ENCODE assay signal across 12 mouse cellular contexts in genomic region chr10:95684782-95685555, GRCm38 (mm10). TPM values are rescaled to one million over a fixed set of nuclear protein-coding genes. Genes with fewer than 3 reads are reported as not detected.
A peak's percentile ranks its signal among the peaks of the same experiment; 100 is the strongest.
DNase-seq lines count a peak whose midpoint lies in the region; ATAC-seq lines count a peak whose summit lies in the region.
"Had no signal": no experiment of that assay in that cellular context is flagged by ENCODE, and none has a peak within 500 bp of the region (broad histone marks: within the 10 kb centered on the region; RNA-seq: fewer than 3 reads in every experiment).

No protein-coding gene starts in this region.

- H3K4me1 ChIP-seq in kidney, embryonic 14.5 days (ENCODE audit: control insufficient read depth, insufficient read depth, low read length), result no peaks in the 10 kb centered on the region
- no peaks in the 10 kb centered on the region for H3K4me1 ChIP-seq in forebrain, embryonic 11.5 days (replicated peaks; ENCODE audit: control insufficient read depth, insufficient read depth, low read length)
- H3K4me1 ChIP-seq in limb, embryonic 13.5 days, result peaks cover 11% of the 10 kb centered on the region; the same call in 1 of the 2 replicates
- H3K4me1 ChIP-seq in heart, embryonic 12.5 days (replicated peaks), result peaks cover 15% of the 10 kb centered on the region; the same call in 1 of the 2 replicates

- 43% methylated on average over 15 of the region's 15 CpGs for WGBS in kidney, embryonic 14.5 days
- 31% methylated on average over 15 of the region's 15 CpGs for WGBS in forebrain, embryonic 11.5 days
- WGBS in limb, embryonic 13.5 days, result 45% methylated on average over 15 of the region's 15 CpGs
- WGBS in heart, embryonic 12.5 days, result 49% methylated on average over 15 of the region's 15 CpGs

- H3K9ac ChIP-seq in kidney, embryonic 14.5 days (ENCODE audit: low read depth, low read length), result no peak overlapping the region
- no peak overlapping the region for H3K9ac ChIP-seq in forebrain, embryonic 11.5 days (ENCODE audit: low read length)
- no peak overlapping the region for H3K9ac ChIP-seq in limb, embryonic 13.5 days
- no peak overlapping the region for H3K9ac ChIP-seq in heart, embryonic 12.5 days
- H3K9ac ChIP-seq: limb, embryonic 12.5 days had no signal

- no peak overlapping the region for H3K27ac ChIP-seq in kidney, embryonic 14.5 days (ENCODE audit: low read depth, low read length)
- H3K27ac ChIP-seq in forebrain, embryonic 11.5 days (ENCODE audit: low read depth, low read length), result no peak overlapping the region
- H3K27ac ChIP-seq in limb, embryonic 13.5 days, result no peak overlapping the region
- no peak overlapping the region for H3K27ac ChIP-seq in heart, embryonic 12.5 days (ENCODE audit: poor library complexity, severe bottlenecking)
- H3K27ac ChIP-seq: limb, embryonic 12.5 days had no signal

- H3K9me3 ChIP-seq in kidney, embryonic 14.5 days (ENCODE audit: control insufficient read depth, low read length), result no peaks in the 10 kb centered on the region
- H3K9me3 ChIP-seq in forebrain, embryonic 11.5 days (ENCODE audit: control insufficient read depth, low read length), result no peaks in the 10 kb centered on the region
- no peaks in the 10 kb centered on the region for H3K9me3 ChIP-seq in limb, embryonic 13.5 days
- H3K9me3 ChIP-seq in heart, embryonic 12.5 days (replicated peaks), result no peaks in the 10 kb centered on the region
- H3K9me3 ChIP-seq: limb, embryonic 12.5 days had no signal

- DNase-seq in kidney, postnatal 36 days, result no peak
- no peak for DNase-seq in forebrain, embryonic 11.5 days (ENCODE audit: low spot score)
- DNase-seq in retina, embryonic 14.5 days (ENCODE audit: low spot score), result peak; percentile 61
- DNase-seq in right cerebral cortex, adult 2 months (ENCODE audit: low spot score in 2 of 2), result no peak
- DNase-seq in layer of hippocampus, postnatal 25 days (ENCODE audit: extremely low spot score in 1 of 2, low spot score in 1 of 2), result no peak
- DNase-seq: adrenal gland, postnatal 25 days; B cell, adult 2 months had no signal

- H3K36me3 ChIP-seq in kidney, embryonic 14.5 days (ENCODE audit: control insufficient read depth, insufficient read depth, low read length), result no peaks in the 10 kb centered on the region
- H3K36me3 ChIP-seq in forebrain, embryonic 11.5 days (ENCODE audit: control insufficient read depth, insufficient read depth, low read length), result no peaks in the 10 kb centered on the region
- no peaks in the 10 kb centered on the region for H3K36me3 ChIP-seq in limb, embryonic 13.5 days
- H3K36me3 ChIP-seq in heart, embryonic 12.5 days, result no peaks in the 10 kb centered on the region
- H3K36me3 ChIP-seq: limb, embryonic 12.5 days had no signal

- H3K4me2 ChIP-seq in kidney, embryonic 14.5 days (replicated peaks; ENCODE audit: low read depth, low read length), result no peak overlapping the region
- H3K4me2 ChIP-seq in forebrain, embryonic 11.5 days (ENCODE audit: low read depth, low read length, severe bottlenecking), result no peak overlapping the region
- no peak overlapping the region for H3K4me2 ChIP-seq in limb, embryonic 13.5 days (replicated peaks)
- no peak overlapping the region for H3K4me2 ChIP-seq in heart, embryonic 12.5 days
- H3K4me2 ChIP-seq: limb, embryonic 12.5 days had no signal

- no peak overlapping the region for H3K4me3 ChIP-seq in kidney, embryonic 14.5 days (ENCODE audit: low read length)
- H3K4me3 ChIP-seq in forebrain, embryonic 11.5 days (ENCODE audit: low read depth, low read length), result no peak overlapping the region
- H3K4me3 ChIP-seq in limb, embryonic 13.5 days, result no peak overlapping the region
- H3K4me3 ChIP-seq in heart, embryonic 12.5 days, result no peak overlapping the region
- H3K4me3 ChIP-seq: limb, embryonic 12.5 days had no signal

- no peaks in the 10 kb centered on the region for H3K27me3 ChIP-seq in kidney, embryonic 14.5 days (ENCODE audit: control insufficient read depth, insufficient read depth, low read length)
- H3K27me3 ChIP-seq in forebrain, embryonic 11.5 days (ENCODE audit: control insufficient read depth, insufficient read depth, low read length), result no peaks in the 10 kb centered on the region
- H3K27me3 ChIP-seq in limb, embryonic 13.5 days, result no peaks in the 10 kb centered on the region
- no peaks in the 10 kb centered on the region for H3K27me3 ChIP-seq in heart, embryonic 12.5 days (replicated peaks)
- H3K27me3 ChIP-seq: limb, embryonic 12.5 days had no signal

- peak; percentile 53; the same call in 1 of the 2 replicates for ATAC-seq in kidney, embryonic 14.5 days (ENCODE audit: low FRiP score, low TSS enrichment)
- peak; percentile 84 for ATAC-seq in forebrain, embryonic 11.5 days (replicated peaks; ENCODE audit: low FRiP score)
- ATAC-seq in limb, embryonic 13.5 days (ENCODE audit: low FRiP score, low read depth), result peak; percentile 65
- ATAC-seq in heart, embryonic 12.5 days (ENCODE audit: insufficient number of reproducible peaks, low FRiP score), result no peak
- ATAC-seq: intestine, embryonic 16.5 days had no signal

RNA-seq across cellular contexts. Expression of gene Anapc15-ps, which starts 11.7 kb away (rescaled TPM):
- polyA plus RNA-seq in kidney, embryonic 14.5 days (2014; fragmentation: Nextera tagmentation; extraction: Ambion mirVana), result 0.59 TPM in 1 of 2 replicates, not detected in the other
- polyA plus RNA-seq in forebrain, embryonic 11.5 days (2014; fragmentation: Nextera tagmentation; extraction: Ambion mirVana), result not detected in 2 replicates
- 0.43 TPM in 1 of 2 replicates, not detected in the other for polyA plus RNA-seq in limb, embryonic 13.5 days (2015; fragmentation: Nextera tagmentation; extraction: Ambion mirVana)
- polyA plus RNA-seq in heart, embryonic 12.5 days (2016; fragmentation: Nextera tagmentation; extraction: Ambion mirVana), result not detected in 2 replicates
- not detected for total RNA-seq in layer of hippocampus, postnatal 25 days (2021)
- total RNA-seq: adrenal gland, postnatal 25 days had no signal
- polyA plus RNA-seq: intestine, embryonic 16.5 days; limb, embryonic 12.5 days had no signal
